Mouse (Mus musculus) stomach, postnatal 0 days (tissue): ENCODE measurements around the gene Ano1.

Experiments used
- CTCF ChIP-seq: IDR thresholded peaks from 2 replicates; pipeline ENCODE4 v1.5.1; 2016; ENCODE audit warnings: antibody characterized with exemption, low read depth, mild to moderate bottlenecking, moderate library complexity
- EP300 ChIP-seq: optimal IDR thresholded peaks from 2 replicates; pipeline ENCODE3; 2016; ENCODE audit warnings: antibody characterized with exemption

DNA sequence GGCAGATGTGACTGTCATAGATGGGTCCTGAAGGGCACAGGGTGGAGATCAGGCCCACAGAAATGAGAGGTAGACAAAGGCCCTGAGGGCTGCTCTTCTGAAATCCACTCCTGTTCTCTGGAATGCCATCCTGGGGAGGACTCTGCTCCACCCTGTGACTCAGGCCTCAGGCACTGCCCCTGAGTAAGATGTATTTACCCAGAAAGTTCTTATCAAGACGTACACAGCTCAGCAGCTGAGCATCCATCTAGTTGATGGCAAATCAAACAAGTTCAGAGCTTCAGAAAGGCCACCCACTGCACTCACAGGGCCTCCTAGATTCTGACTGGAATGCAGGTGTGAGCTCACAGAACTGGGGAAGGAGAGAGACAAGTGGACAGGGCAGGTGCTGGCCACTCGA is 4.0 kb downstream of the Ano1 start:
- TF ChIP-seq CTCF: no peak
- no peak for TF ChIP-seq EP300
